Comparison of ENCODE assay signal across 16 mouse cellular contexts in the genomic region with DNA sequence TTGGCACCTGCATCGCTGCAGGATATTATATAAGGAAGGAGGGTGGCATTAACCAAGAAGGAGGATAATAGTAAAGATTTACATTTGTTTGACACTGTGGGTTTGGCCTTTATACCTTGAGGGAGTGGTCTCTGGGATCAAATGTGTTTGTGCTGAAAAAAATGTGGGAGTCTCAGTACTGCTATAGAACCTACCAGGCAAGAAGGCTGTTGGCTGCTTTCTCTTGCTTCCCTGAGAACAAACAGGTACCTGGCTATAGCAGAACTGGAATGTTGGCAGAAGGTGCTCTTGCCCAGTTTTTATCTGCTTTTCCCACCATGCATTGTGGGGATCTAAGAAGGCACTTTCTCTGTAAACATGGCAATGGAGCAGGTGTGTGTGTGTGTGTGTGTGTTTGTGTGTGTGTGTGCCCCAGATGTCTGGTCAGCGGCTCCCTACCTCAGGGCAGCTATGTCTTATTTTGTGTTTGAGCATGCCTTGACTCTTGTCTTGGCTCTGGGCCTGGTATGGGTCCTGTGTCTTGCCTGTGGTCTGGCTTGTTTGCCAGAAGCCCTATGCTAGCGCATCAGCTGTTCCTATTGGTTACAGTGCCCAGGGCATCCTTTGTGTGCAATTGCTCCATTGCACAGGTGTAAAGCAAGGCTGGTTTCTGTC. TPM values are rescaled to one million over a fixed set of nuclear protein-coding genes. Genes with fewer than 3 reads are reported as not detected.
A peak's percentile ranks its signal among the peaks of the same experiment; 100 is the strongest.
DNase-seq lines count a peak whose midpoint lies in the region; ATAC-seq and TF ChIP-seq lines count a peak whose summit lies in the region.
"Had no signal": no experiment of that assay in that cellular context is flagged by ENCODE, and none has a peak within 500 bp of the region (broad histone marks: within the 10 kb centered on the region; RNA-seq: fewer than 3 reads in every experiment).

No protein-coding gene starts in this region.

- DNase-seq in cerebellum, postnatal 10 days: peak; percentile 64 to 76
- no peak for DNase-seq in cerebellum, postnatal 4 days (ENCODE audit: low spot score in 2 of 2)
- no peak for DNase-seq in kidney, postnatal 0 days (ENCODE audit: low spot score)
- DNase-seq in kidney, adult 11 months: no peak
- peak; percentile 23 for DNase-seq in ovary, postnatal 36 days (ENCODE audit: low spot score)
- DNase-seq in ovary, adult 18-20 months (ENCODE audit: low spot score): no peak
- peak; percentile 56 for DNase-seq in stomach, postnatal 0 days (ENCODE audit: low spot score)
- DNase-seq in midbrain, embryonic 11.5 days (ENCODE audit: low spot score, missing footprints): no peak
- DNase-seq: cerebellum, adult 9-10 months; layer of hippocampus, adult 9-11 months had no signal

- no peaks in the 10 kb centered on the region for H3K36me3 ChIP-seq in kidney, postnatal 0 days (ENCODE audit: insufficient read depth, low read length)
- H3K36me3 ChIP-seq in stomach, postnatal 0 days (ENCODE audit: control insufficient read depth, insufficient read depth, low read length): no peaks in the 10 kb centered on the region
- H3K36me3 ChIP-seq in midbrain, embryonic 11.5 days (ENCODE audit: control insufficient read depth, insufficient read depth, low read length): no peaks in the 10 kb centered on the region
- H3K36me3 ChIP-seq: heart, embryonic 13.5 days; limb, embryonic 13.5 days; midbrain, embryonic 10.5 days; neural tube, embryonic 13.5 days had no signal

- no peak overlapping the region for H3K4me3 ChIP-seq in kidney, postnatal 0 days (replicated peaks; ENCODE audit: low read depth, low read length)
- no peak overlapping the region for H3K4me3 ChIP-seq in stomach, postnatal 0 days (ENCODE audit: low read depth, low read length)
- no peak overlapping the region for H3K4me3 ChIP-seq in midbrain, embryonic 11.5 days (ENCODE audit: low read depth, low read length)
- H3K4me3 ChIP-seq: forebrain, embryonic 13.5 days; heart, embryonic 13.5 days; limb, embryonic 13.5 days; midbrain, embryonic 10.5 days; neural tube, embryonic 13.5 days had no signal

- no peak for ATAC-seq in kidney, postnatal 0 days (replicated peaks; ENCODE audit: low FRiP score, low read depth)
- ATAC-seq in stomach, postnatal 0 days (ENCODE audit: low FRiP score, low TSS enrichment): peak; percentile 79
- no peak for ATAC-seq in midbrain, embryonic 11.5 days (ENCODE audit: low FRiP score)
- ATAC-seq: forebrain, embryonic 13.5 days had no signal

- no peak for TF ChIP-seq EP300 in stomach, postnatal 0 days (optimal IDR thresholded peaks at IDR 0.05)

- TF ChIP-seq CTCF in kidney, postnatal 0 days (IDR thresholded peaks at IDR 0.05; ENCODE audit: low read depth): no peak
- TF ChIP-seq CTCF in stomach, postnatal 0 days (IDR thresholded peaks at IDR 0.05; ENCODE audit: low read depth): no peak

- H3K9me3 ChIP-seq in kidney, postnatal 0 days (replicated peaks; ENCODE audit: low read length): no peaks in the 10 kb centered on the region
- no peaks in the 10 kb centered on the region for H3K9me3 ChIP-seq in stomach, postnatal 0 days (ENCODE audit: control insufficient read depth, low read length)
- H3K9me3 ChIP-seq in midbrain, embryonic 11.5 days (ENCODE audit: control insufficient read depth, low read length): no peaks in the 10 kb centered on the region
- H3K9me3 ChIP-seq: forebrain, embryonic 13.5 days; heart, embryonic 13.5 days; limb, embryonic 13.5 days; midbrain, embryonic 10.5 days; neural tube, embryonic 13.5 days had no signal

- peaks cover 11% of the 10 kb centered on the region; the same call in 1 of the 2 replicates for H3K4me1 ChIP-seq in kidney, postnatal 0 days (replicated peaks; ENCODE audit: insufficient read depth, low read length)
- H3K4me1 ChIP-seq in stomach, postnatal 0 days (replicated peaks; ENCODE audit: control insufficient read depth, insufficient read depth): peaks cover 4% of the 10 kb centered on the region; the same call in 1 of the 2 replicates
- no peaks in the 10 kb centered on the region for H3K4me1 ChIP-seq in midbrain, embryonic 11.5 days (ENCODE audit: control insufficient read depth, insufficient read depth, low read length)
- H3K4me1 ChIP-seq: forebrain, embryonic 13.5 days; limb, embryonic 13.5 days; neural tube, embryonic 13.5 days had no signal

- WGBS in kidney, postnatal 0 days: 66% methylated on average over 3 of the region's 3 CpGs
- 28% methylated on average over 3 of the region's 3 CpGs for WGBS in stomach, postnatal 0 days
- 84% methylated on average over 3 of the region's 3 CpGs for WGBS in midbrain, embryonic 11.5 days

- peak overlapping the region; percentile 70 for H3K27ac ChIP-seq in kidney, postnatal 0 days
- peak overlapping the region; percentile 69 for H3K27ac ChIP-seq in stomach, postnatal 0 days (replicated peaks)
- no peak overlapping the region for H3K27ac ChIP-seq in midbrain, embryonic 11.5 days (ENCODE audit: low read depth, low read length)
- H3K27ac ChIP-seq: forebrain, embryonic 13.5 days; heart, embryonic 13.5 days; limb, embryonic 13.5 days; midbrain, embryonic 10.5 days; neural tube, embryonic 13.5 days had no signal

- H3K9ac ChIP-seq in kidney, postnatal 0 days (ENCODE audit: low read depth, low read length): no peak overlapping the region
- H3K9ac ChIP-seq in stomach, postnatal 0 days (ENCODE audit: low read length): no peak overlapping the region
- H3K9ac ChIP-seq in midbrain, embryonic 11.5 days (ENCODE audit: low read length): no peak overlapping the region
- H3K9ac ChIP-seq: forebrain, embryonic 13.5 days; heart, embryonic 13.5 days; limb, embryonic 13.5 days; neural tube, embryonic 13.5 days had no signal

- no peaks in the 10 kb centered on the region for H3K27me3 ChIP-seq in kidney, postnatal 0 days (ENCODE audit: insufficient read depth, low read length)
- no peaks in the 10 kb centered on the region for H3K27me3 ChIP-seq in stomach, postnatal 0 days (ENCODE audit: control insufficient read depth, insufficient read depth, low read length)
- no peaks in the 10 kb centered on the region for H3K27me3 ChIP-seq in midbrain, embryonic 11.5 days (ENCODE audit: control insufficient read depth, insufficient read depth, low read length)
- H3K27me3 ChIP-seq: forebrain, embryonic 13.5 days; neural tube, embryonic 13.5 days had no signal

- H3K4me2 ChIP-seq in kidney, postnatal 0 days (ENCODE audit: low read length): no peak overlapping the region
- H3K4me2 ChIP-seq in stomach, postnatal 0 days (replicated peaks; ENCODE audit: low read depth): no peak overlapping the region
- H3K4me2 ChIP-seq in midbrain, embryonic 11.5 days: no peak overlapping the region
- H3K4me2 ChIP-seq: forebrain, embryonic 13.5 days; heart, embryonic 13.5 days; limb, embryonic 13.5 days; neural tube, embryonic 13.5 days had no signal

RNA-seq across cellular contexts. Expression of a gene that starts 13.1 kb away (rescaled TPM):
- polyA plus RNA-seq in kidney, postnatal 0 days (2015; fragmentation: Nextera tagmentation; extraction: Ambion mirVana): 153 and 166 TPM in 2 replicates
- polyA plus RNA-seq in stomach, postnatal 0 days (2015; fragmentation: Nextera tagmentation; extraction: Ambion mirVana): 197 and 213 TPM in 2 replicates
- polyA plus RNA-seq in midbrain, embryonic 11.5 days (2014; fragmentation: Nextera tagmentation; extraction: Ambion mirVana): 7.8 and 8.8 TPM in 2 replicates

RNA-seq across cellular contexts. Expression of a gene that starts 54.9 kb away (rescaled TPM):
- polyA plus RNA-seq in kidney, postnatal 0 days (2015; fragmentation: Nextera tagmentation; extraction: Ambion mirVana): not detected in 2 replicates
- polyA plus RNA-seq in stomach, postnatal 0 days (2015; fragmentation: Nextera tagmentation; extraction: Ambion mirVana): not detected in 2 replicates
- not detected in 2 replicates for polyA plus RNA-seq in midbrain, embryonic 11.5 days (2014; fragmentation: Nextera tagmentation; extraction: Ambion mirVana)
- polyA plus RNA-seq: forebrain, embryonic 13.5 days; heart, embryonic 13.5 days; limb, embryonic 13.5 days; midbrain, embryonic 10.5 days; neural tube, embryonic 13.5 days; thymus, postnatal 0 days had no signal

Comparison
In these comparisons a context has a peak if more than half of its experiments do, and no peak if none do; other contexts are left out.
1. DNase-seq: peak in cerebellum, postnatal 10 days (2 of 2), ovary, postnatal 36 days (single experiment) and stomach, postnatal 0 days (single experiment); none in cerebellum, postnatal 4 days (0 of 2), kidney, postnatal 0 days (single experiment), kidney, adult 11 months (single experiment), ovary, adult 18-20 months (single experiment) and midbrain, embryonic 11.5 days (single experiment).
2. RNA of a gene that starts 13.1 kb away (polyA plus RNA-seq): 197 to 213 TPM in stomach, postnatal 0 days and 153 to 166 TPM in kidney, postnatal 0 days; 7.8 to 8.8 TPM in midbrain, embryonic 11.5 days; every median in the first group is over 10 times any median in the second.